Mouse (Mus musculus) urinary bladder, adult 18-20 months (tissue): ENCODE measurements around the gene Efna2.

Experiments used
- DNase-seq, 2 experiments: peaks; one replicate each; pipeline ENCODE4 v3.0.0; 2022; ENCODE audit warnings: low spot score in 2 of 2, mixed read lengths in 2 of 2

Efna2 gene

GRCm38 (mm10) chr10:80141786-80142529 is 37.3 kb upstream of the Efna2 start:
- DNase-seq, result peak; percentile 83 to 93

- DNase-seq, result no peak
Observed at GRCm38 (mm10) chr10:80142530-80142925, 36.8 kb upstream of the Efna2 start.

- no peak for DNase-seq
Observed at GRCm38 (mm10) chr10:80143664-80144063, 35.6 kb upstream of the Efna2 start.

- no peak for DNase-seq
Observed at GRCm38 (mm10) chr10:80144159-80144558, 35.1 kb upstream of the Efna2 start.

- DNase-seq, result peak in 1 of 2 experiments; percentile 64
Observed at GRCm38 (mm10) chr10:80144864-80145838, 34.1 kb upstream of the Efna2 start.

- DNase-seq, result no peak
Observed at GRCm38 (mm10) chr10:80145896-80146295, 33.4 kb upstream of the Efna2 start.

GRCm38 (mm10) chr10:80146568-80147011 is 32.7 kb upstream of the Efna2 start:
- DNase-seq, result no peak

- DNase-seq, result no peak
Observed at GRCm38 (mm10) chr10:80147146-80147718, 32.0 kb upstream of the Efna2 start.

- DNase-seq, result peak; percentile 80 to 83
Observed at GRCm38 (mm10) chr10:80147719-80148601, 31.3 kb upstream of the Efna2 start, which contains the start of gene Midn. TSS of gene Midn (plus strand) at chr10:80148272.

- peak; percentile 90 to 93 for DNase-seq
Observed at GRCm38 (mm10) chr10:80148610-80149290, 30.5 kb upstream of the Efna2 start.

GRCm38 (mm10) chr10:80149291-80150225 is 29.7 kb upstream of the Efna2 start:
- peak; percentile 88 to 97 for DNase-seq

GRCm38 (mm10) chr10:80150226-80151210 is 28.8 kb upstream of the Efna2 start:
- peak in 1 of 2 experiments; percentile 74 for DNase-seq

- peak; percentile 60 to 64 for DNase-seq
Observed at GRCm38 (mm10) chr10:80151211-80152034, 27.9 kb upstream of the Efna2 start.

GRCm38 (mm10) chr10:80152071-80152872 is 27.0 kb upstream of the Efna2 start:
- peak in 1 of 2 experiments; percentile 40 for DNase-seq

GRCm38 (mm10) chr10:80152873-80153260 is 26.4 kb upstream of the Efna2 start:
- peak in 1 of 2 experiments; percentile 48 for DNase-seq

GRCm38 (mm10) chr10:80153713-80154112 is 25.6 kb upstream of the Efna2 start:
- no peak for DNase-seq
